Mouse (Mus musculus): ENCODE results near the gene Eftud2.

Gene Eftud2

DNA sequence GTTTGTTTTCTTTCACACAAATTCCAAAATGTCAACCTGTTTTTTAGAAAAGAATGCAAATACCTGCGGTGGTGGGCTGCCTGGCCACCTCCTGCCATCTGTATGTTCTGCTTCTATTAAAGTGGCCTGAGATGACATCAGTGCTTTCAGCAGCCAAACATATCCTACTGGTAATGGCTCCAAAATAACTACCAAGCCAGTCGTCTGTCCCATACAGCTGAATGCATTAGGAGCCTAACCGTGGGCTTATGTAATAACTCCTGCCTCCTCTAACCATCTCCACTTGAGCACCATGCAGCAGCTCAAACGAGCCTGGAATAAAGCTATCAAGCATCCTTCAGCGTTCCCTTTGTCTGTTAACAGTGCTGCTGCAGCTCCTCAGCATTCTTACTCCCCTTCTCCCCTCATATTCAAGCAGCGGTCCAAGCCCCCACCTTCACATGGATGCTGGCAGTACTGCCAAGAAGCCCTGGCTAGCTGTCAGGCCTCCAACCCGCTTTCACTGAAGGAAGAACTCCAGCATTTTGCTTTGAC lies 5.9 kb downstream of the Eftud2 start:
- no peak for DNase-seq

DNA sequence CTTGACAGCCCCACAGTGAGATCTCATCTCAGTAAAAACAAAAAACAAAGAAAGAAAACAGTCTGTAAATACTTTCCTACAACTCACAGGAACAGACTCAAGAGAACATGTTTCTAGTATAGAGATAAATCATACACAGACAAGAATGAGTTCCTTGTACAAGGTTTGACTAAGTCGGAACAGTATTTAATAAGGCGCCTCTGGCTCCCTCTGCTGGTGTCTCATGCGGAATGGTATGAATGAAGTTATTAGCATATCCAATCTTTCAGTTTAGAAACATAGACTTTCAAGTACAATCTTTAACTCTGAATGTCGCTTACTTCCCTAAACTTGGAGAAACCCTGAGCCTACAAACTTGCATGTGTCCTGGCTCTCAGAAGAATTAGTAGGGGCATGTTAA lies 16.5 kb downstream of the Eftud2 start:
- DNase-seq = peak; percentile 88

DNA sequence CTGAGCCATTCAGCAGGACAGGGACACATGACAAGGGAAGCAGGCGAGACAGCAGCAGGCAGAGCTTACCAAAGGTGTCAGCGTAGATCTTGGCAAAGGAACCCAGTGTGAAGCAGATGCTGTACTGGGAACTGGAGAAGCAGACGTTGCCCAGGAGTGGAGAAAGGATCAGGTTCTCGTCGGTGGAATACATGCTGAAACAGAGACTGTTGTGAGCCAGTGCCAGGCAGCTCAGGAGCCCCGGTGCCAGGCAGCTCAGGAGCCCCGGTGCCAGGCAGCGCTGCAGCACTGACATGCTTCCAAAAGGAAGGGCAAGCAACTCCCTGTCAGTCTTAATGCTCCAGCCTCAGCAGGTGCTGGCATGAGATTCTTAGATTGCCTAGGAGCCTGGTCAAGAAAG lies 20.9 kb downstream of the Eftud2 start:
- DNase-seq = no peak

DNA sequence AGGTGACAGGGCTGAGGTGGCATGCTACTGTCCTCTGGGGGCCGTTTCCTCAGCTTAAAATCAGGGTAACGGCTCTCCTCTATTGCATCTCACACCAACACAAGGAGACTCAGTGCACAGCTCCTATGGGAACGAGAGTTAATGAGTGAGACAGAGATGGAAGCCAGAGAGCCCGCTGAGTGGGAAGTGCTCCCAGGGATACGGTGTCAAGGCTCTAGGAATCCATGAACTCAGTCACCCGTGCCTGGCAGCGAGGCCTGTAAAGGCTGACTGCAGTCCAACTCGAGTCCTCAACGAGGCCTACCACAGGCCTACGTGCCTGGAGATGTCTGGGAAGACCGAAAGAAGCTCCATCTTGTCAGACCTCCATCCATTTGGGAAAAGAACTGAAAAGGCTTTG lies 21.8 kb downstream of the Eftud2 start:
- no peak for DNase-seq

DNA sequence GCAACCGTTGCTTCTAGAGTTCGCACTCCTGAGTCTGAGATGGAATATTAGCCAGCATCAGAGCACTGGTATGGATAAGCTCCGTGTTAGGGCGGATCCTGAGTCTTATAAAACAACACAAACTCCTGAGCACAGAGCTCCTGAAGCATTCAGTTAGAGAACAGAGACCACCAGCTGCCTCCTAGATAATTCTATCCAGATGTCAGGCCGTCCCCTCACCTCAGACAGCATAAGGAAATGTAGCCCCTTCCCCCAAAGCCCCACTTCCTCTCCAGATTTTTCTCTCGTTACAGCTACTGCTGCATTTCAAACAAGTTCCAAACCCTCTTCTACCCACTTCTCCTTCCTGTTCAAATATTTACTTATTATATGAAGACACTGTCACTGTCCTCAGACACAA lies 24.8 kb downstream of the Eftud2 start:
- peak; percentile 56 for DNase-seq

DNA sequence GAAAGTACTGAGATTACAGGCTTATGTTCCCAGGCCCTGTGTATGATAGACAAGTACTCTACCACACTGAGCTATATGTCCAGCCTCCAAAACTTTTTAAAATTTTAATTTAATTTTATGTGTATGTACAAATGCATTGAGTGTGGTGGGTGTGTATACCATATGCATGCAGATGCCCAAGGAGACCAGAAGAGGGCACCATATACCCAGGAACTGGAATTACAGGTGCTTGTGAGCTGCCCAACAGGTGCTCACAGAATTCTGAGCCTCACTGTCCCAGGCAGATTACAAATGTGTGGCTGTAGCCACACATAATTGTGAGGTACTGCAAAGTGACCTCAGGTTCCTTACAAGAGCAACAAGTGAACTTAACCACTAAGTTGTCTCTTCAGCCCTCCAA lies 27.0 kb downstream of the Eftud2 start:
- no peak for DNase-seq

DNA sequence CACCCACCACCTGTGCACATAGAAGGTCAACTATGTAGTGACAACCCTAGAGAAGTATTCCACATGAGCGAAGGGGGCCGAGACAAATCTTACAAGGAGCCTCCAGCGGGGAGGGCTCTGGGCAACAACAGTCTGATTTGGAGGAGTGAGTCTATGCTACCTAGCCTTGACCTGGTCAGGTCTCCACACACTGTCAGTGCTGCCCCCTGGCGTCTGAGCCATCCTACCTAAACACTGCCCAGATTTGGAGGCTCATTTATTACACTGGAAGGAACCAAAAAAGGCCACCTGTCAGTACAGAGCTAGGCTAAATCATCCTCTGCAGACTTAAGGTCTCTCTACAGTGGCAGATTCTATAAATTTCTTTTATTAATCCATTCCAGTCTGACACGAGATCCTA lies 28.9 kb downstream of the Eftud2 start:
- DNase-seq = peak; percentile 70

DNA sequence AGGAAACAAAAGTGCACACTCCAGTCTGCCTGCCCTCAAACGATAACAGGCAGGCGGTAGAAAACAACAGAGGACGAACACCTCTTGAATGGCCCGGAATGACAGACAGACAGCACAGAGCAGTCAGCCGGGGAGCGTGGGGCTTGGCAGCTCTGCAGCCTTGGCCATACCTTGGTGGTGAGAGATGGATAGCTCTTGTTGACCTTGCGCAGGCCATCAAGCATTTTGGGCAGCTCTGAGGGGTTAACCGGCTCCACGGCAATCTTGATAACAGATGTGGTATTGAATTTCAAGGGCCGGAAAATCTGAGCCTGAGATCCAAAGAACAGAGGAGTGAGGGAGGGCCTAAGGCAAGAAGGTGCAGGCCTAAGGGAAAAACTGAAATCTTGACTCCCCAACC lies 34.9 kb downstream of the Eftud2 start:
- DNase-seq = no peak

DNA sequence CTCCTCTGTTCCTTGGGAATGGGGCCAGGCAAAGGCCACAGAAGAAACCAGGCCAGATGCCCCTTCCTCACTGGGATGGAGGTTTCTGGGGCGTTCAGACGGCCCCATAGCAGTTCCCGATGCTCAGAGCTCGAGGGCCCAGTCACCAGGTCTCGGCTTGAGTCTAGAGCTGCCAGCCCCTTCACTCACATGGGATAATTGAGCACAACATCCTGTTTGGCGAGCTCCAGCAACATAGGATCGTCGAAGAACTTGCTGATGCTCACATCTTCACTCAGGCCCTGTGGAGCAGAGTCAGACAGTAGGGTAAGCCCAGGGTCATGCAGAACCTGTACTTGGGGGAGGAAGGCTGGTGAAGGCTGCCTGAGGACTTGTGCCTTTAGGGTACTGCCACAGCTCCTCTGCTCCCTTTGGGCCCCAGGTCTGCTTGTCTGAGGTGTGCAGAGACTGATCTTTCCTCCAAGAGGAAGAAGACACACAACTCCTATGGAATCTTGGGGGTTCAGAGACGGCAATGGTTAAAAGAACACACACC lies 42.1 kb downstream of the Eftud2 start:
- no peak for DNase-seq

DNA sequence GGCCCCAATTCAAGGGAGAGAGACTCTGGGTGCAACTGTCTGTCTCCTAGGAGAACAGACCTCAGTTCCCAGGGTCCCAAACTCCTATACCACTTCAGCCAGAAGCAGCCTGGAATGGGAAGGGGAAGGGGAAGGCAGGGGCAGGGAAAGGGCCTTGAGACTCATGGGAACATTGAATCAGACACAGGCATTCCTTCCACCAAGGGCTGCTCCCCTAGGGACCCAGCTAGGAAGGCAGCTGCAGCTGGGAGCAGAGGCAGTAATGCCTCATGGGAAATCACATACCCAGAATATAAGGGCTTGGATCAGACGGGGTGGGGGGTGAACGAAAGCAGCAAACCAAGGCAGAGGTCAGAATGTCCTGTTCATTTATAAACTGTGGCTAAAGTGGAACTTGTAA lies 42.7 kb downstream of the Eftud2 start:
- no peak for DNase-seq

DNA sequence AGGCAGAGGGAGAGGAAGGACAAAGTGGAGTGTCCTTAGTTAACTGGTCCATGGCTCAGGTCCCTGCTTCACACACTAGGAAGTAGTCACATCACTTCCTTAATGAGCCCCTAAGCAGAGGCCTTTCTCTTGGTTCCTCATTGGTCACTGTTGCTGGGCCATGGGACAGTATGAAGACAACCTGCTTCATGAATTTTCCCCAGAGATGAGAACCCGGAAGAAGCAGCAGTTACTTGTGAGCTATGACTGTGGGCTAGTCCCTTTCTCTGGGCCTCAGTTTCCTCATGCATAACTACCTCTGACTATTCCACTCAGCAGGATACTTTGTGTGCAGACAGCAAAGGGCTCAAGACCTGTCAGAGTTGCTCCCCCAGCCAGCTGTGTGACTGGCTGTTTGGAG lies 43.4 kb downstream of the Eftud2 start:
- no peak for DNase-seq

DNA sequence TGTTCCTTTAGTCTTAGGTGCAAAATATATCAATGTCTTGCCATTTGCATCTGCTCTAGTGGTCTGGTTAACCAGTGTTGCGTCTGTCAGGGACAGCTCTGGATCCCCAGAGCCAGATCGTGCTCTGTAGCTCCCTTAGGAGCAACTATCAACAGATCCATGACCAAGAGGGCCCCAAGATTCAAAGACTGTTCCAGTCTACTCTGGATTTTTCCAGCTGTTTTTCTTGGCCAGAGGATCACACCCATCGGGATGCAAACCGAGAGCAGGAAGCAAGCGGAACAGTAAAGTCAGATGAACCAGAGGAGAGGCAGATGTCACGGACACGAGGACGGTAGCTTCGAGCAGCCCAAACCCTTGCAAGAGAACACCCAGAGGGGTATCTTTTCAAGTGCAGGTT lies 44.6 kb downstream of the Eftud2 start:
- DNase-seq = no peak

DNA sequence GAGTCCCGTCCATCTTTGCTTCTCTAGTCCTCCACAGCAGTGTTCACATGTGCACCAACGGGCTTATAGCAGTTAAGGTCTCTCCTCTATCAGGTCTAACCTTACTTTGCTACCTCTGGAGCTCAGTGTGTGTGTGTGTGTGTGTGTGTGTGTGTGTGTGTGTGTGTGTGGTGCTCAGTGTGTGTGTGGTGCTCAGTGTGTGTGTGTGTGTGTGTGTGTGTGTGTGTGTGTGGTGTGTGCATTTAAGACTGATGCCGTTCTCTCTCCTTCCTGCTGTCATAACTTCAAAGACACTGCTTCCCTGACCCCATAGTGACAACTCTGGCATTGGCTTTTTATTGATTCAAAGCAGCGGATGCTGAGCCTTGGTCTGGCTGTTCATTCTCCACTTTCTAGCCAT lies 45.2 kb downstream of the Eftud2 start, which contains the start of gene Higd1b:
Higd1b (plus strand) TSS at position 301 of the 400 bp plus-strand sequence.
- no peak for DNase-seq

DNA sequence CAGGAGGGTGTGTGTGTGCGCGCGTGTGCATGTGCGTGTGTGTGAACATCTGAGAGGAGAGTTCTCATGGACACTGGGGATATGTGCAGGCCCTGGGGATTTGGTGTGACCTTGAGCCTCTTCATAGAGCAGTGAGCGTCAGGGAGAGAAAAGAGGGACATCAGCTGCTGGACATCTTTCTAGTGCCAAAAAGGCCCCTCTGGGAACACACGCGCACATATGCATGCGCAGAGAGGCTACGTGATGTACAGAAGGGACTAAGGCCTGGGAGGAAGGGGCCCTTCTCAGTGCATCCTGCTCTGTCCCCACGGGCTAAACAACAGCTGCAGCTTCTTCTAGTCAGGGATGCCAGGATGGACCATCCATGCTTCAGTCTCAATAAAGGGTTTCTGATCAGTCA lies 46.6 kb downstream of the Eftud2 start:
- no peak for DNase-seq

DNA sequence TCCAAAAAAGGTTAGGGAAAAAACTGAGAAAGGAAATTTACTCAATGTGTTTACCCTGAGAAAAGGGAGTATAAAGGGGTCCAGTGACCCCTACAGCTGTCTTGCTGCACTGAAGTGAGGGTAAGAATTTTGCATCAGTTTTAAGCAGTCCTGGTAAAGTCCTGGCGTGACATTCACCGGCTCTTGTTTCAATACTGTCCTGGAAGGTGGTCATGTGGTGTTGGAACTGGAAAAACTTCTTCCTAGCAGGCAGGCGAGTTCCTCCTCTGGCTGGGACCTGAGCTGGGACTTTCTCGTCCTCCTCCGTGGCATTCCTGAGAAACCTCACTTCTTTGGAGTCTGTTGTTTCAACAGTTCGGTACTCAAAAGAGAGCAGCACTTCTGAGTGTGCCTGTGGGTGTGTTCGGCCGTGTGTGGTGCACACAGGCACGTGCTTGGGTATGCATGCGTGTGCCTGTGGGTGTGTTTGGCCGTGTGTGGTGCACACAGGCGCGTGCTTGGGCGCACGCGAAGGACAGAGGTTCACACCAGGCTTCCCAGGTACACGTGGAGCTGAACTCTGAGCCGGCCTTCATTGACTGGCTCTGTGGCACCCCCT lies 48.0 kb downstream of the Eftud2 start:
- no peak for DNase-seq

DNA sequence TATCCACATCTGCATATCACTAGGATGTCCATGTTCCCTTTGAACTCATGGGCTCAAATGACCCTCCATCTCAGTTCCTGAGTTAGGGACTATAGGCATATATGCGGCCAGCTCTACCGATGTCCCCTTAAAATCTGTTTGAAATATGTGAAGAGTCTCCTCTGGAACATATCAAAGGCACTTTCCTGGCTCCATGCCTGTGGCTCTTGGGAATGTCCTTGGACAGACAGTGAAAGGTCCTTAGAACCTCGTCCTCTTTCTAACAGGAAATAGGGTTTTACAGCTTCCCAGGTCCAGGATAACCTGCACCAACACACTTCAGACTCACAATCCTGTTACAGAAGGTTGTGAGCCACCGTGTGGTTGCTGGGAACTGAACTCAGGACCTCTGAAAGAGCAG lies 50.5 kb downstream of the Eftud2 start:
- DNase-seq = no peak

DNA sequence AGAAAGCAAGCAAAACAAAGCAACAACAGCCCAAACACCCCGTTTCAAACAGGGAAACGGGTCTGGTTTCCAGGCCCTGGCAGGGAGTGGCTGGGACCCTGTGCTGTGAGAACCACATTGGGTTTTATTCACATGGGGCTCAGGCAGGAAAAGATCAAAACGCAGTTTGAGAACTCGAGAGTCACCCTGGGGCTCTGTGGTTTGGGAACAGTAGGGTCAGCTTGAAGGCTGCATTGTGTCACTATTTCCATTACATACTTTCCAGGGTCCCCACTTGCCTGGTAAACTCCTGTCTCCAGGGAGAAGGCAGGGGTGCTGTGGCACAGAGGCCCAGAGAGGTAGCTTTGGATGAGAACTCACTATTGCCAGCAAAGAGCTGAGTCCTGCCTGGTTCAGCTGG lies 53.7 kb downstream of the Eftud2 start:
- no peak for DNase-seq

DNA sequence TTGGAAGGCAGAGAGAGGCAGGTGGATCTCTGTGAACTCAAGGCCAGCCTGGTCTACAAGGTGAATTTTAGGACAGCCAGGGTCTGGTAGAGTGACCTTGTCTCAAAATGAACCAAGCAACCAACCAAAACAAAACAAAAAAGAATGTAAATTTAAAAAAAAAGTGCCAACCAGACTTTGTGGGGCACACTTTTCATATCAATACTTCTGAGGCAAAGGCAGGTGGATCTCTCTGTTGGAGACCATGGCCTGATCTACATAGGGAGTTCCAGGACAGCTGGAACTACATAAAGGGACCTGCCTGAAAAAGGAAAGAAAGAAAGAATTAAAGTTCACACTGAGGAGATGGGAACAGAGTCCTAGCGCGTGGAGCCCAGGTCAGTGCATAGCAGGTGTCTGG lies 54.3 kb downstream of the Eftud2 start:
- no peak for DNase-seq

DNA sequence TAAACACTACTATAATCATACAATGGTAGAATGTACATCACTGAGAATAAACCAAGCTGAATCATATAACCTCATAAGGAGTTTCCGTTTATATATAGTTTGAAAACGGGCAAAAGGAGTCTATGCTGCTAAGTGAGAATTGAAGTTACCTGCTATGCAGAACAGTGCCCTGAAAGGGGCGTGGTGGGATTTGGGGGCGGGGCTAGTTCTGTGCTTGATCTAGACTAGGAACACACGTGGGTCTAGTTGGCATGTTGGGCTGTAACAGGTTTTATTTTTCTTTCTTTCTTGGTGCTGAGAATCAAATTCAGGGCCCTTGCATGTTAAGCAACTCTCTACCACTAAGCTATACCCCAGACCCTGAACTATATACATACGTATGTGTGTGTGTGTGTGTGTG lies 59.6 kb downstream of the Eftud2 start:
- DNase-seq = no peak

DNA sequence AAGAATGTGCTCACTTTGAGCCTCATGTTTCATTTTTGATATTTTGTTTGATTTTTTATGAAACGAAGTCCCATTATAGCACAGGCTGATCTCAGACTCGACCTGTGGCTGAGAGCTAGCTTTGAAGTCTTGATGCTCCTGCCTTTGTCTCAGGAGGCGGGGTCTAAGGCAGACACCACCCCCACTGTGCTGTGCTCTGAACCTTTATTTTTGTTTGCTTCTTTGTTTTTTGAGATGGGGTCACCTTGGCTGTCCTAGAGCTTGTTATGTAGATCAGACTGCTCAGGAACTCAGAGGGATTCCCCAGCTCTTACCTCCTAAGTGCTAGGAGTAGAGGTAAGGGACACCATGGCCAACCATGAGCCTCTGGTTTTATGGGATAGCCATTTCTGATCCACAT lies 60.4 kb downstream of the Eftud2 start:
- DNase-seq = no peak

DNA sequence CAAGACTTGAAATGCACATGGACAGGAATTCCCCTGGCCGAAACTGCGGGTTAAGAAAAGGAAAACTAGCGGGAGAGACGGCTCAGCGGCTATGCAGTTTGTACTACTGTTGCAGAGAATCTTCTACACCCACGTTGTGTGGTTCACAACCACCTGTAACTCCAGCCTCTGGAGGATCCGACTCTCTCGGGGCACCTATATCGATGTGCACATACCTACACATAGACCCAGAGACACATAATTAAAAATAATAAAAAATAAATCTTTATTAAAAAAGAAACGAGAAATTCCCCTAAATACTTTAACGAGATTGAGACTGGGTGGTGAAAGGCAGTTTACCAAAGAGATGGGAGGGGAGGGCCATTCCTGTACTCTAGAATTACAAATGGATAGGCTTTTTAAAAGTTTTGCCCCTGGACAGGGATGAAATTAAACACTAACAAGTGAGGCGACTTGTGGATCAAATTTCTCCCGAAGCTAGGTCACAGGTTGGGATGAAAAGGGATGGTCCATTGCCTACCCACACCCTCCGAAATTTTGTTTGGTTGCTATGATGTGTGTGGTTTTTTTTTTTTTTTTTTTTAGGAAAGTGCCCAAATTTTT lies 60.9 kb downstream of the Eftud2 start:
- DNase-seq = no peak

DNA sequence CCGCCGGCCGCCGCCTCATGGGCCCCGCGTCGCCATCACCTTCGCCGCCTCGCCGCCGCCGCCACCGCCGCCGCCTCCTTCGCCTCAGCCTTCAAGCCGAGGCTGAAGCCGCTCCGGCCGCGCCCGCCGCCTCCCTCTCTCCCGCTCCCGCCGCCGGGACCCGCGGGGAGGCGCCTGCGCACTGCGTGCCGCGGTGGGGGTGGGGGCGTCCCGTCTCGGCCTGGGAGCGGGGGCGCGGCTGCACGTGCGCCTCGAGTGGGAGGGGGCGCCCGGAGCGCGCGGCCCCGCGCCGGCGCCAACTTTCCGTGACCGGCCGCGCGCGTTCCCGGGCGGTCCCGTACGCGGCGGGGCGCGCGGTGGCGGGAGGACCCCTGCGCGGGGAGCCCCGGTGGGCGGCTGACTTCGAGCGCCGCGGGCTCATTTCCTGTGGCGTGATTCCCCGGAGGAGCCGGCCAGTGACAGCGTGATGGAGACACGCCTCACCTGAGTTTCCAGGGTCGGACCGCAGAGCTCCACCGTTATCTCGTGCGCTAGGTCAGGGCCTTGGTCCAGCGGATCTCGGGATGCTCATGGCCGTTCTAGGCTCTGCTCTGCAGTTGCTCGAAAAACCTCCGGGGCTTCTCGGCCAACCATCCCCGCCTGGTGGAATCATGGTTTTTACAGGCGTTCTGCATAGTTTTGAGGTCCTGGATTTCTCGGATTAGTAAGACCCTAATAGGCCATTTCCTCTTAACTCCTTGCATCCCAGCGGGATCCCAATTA lies 61.6 kb downstream of the Eftud2 start, which contains the start of gene Gjc1:
Gjc1 (minus strand) TSS at position 680 of the 762 bp plus-strand sequence.
- DNase-seq = peak; percentile 90

DNA sequence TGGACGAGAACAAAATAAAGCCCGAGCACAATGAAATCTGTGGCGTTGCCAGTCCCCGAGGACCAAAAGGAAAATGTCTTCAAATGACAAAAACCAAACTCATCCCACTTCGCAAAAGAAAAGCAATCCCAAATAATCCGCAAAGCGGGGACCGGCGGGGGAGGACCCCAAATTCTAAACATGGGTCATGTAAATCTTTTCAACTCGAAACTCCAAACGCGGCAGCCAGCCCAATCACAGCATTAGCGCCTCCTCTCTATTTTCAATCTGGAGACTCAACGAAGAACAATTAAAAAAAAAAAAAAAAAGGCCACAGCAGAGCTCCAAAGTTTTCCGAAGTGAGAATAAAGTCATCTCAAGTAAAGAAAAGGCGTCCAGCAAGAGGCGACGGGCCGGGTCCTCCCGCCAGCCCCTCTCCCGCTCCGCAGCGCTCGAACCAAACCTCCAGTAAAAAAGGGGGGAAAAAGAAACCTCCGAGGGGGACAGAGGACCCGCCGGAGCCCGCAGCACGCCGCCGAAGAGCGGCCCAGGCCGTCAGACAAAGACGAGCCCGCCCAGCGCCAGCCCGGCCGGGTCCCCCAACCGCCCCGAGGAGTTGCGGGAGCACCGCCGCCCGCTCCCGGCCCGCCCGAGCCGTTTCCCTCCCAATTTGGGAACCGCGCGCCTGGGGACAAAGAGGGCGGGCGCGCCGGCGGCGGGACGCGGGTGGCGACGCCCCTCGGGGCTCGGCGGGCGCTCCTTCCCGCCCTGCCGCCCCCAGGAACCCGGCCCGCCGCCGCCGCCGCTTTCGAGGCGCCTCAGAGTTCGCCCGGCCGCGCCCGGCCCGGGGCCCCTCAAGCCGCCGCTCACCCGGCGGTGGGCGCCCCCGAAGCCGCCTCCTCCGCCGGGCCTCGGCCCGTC lies 62.4 kb downstream of the Eftud2 start:
- DNase-seq = peak; percentile 78

Measured in embryo, embryonic 11 days (tissue).